In genomic region chr7:118313818-118314217, GRCm38 (mm10) we compare ENCODE assay signal across 10 mouse cellular contexts.
A peak's percentile ranks its signal among the peaks of the same experiment; 100 is the strongest.
DNase-seq lines count a peak whose midpoint lies in the region; ATAC-seq and TF ChIP-seq lines count a peak whose summit lies in the region.
"Had no signal": no experiment of that assay in that cellular context is flagged by ENCODE, and none has a peak within 500 bp of the region (broad histone marks: within the 10 kb centered on the region; RNA-seq: fewer than 3 reads in every experiment).

No protein-coding gene starts in this region.

- no peaks in the 10 kb centered on the region for H3K9me3 ChIP-seq in neural tube, embryonic 15.5 days (replicated peaks)
- H3K9me3 ChIP-seq in kidney, embryonic 14.5 days (ENCODE audit: control insufficient read depth, low read length) = no peaks in the 10 kb centered on the region
- H3K9me3 ChIP-seq in stomach, embryonic 16.5 days (replicated peaks; ENCODE audit: control insufficient read depth, low read length) = no peaks in the 10 kb centered on the region
- H3K9me3 ChIP-seq: embryonic facial prominence, embryonic 12.5 days had no signal

- H3K36me3 ChIP-seq in neural tube, embryonic 15.5 days = no peaks in the 10 kb centered on the region
- H3K36me3 ChIP-seq in kidney, embryonic 14.5 days (ENCODE audit: control insufficient read depth, insufficient read depth, low read length) = no peaks in the 10 kb centered on the region
- no peaks in the 10 kb centered on the region for H3K36me3 ChIP-seq in stomach, embryonic 16.5 days (ENCODE audit: control insufficient read depth, insufficient read depth, low read length)
- H3K36me3 ChIP-seq: embryonic facial prominence, embryonic 12.5 days had no signal

- H3K27me3 ChIP-seq in neural tube, embryonic 15.5 days (replicated peaks) = no peaks in the 10 kb centered on the region
- no peaks in the 10 kb centered on the region for H3K27me3 ChIP-seq in kidney, embryonic 14.5 days (ENCODE audit: control insufficient read depth, insufficient read depth, low read length)
- no peaks in the 10 kb centered on the region for H3K27me3 ChIP-seq in stomach, embryonic 16.5 days (ENCODE audit: control insufficient read depth, insufficient read depth, low read length)
- H3K27me3 ChIP-seq: embryonic facial prominence, embryonic 12.5 days had no signal

- H3K4me3 ChIP-seq in gastrocnemius, adult 2 months = no peak overlapping the region
- no peak overlapping the region for H3K4me3 ChIP-seq in neural tube, embryonic 15.5 days (replicated peaks)
- H3K4me3 ChIP-seq in kidney, embryonic 14.5 days (ENCODE audit: low read length) = no peak overlapping the region
- no peak overlapping the region for H3K4me3 ChIP-seq in stomach, embryonic 16.5 days (replicated peaks; ENCODE audit: low read length)
- H3K4me3 ChIP-seq: embryonic facial prominence, embryonic 12.5 days had no signal

- peak; percentile 52 for TF ChIP-seq CTCF in gastrocnemius, adult 2 months (IDR thresholded peaks at IDR 0.05)

- H3K4me1 ChIP-seq in neural tube, embryonic 15.5 days = no peaks in the 10 kb centered on the region
- no peaks in the 10 kb centered on the region for H3K4me1 ChIP-seq in kidney, embryonic 14.5 days (ENCODE audit: control insufficient read depth, insufficient read depth, low read length)
- no peaks in the 10 kb centered on the region for H3K4me1 ChIP-seq in stomach, embryonic 16.5 days (ENCODE audit: control insufficient read depth, insufficient read depth, low read length)

- 69% methylated on average over 8 of the region's 8 CpGs for WGBS in neural tube, embryonic 15.5 days
- 66% methylated on average over 8 of the region's 8 CpGs for WGBS in kidney, embryonic 14.5 days
- WGBS in stomach, embryonic 16.5 days = 56% methylated on average over 8 of the region's 8 CpGs

- intact Hi-C loops in gastrocnemius, adult 2 months (cut with DNase I) = no loop called here

- no peak overlapping the region for H3K4me2 ChIP-seq in neural tube, embryonic 15.5 days
- H3K4me2 ChIP-seq in kidney, embryonic 14.5 days (replicated peaks; ENCODE audit: low read depth, low read length) = no peak overlapping the region
- no peak overlapping the region for H3K4me2 ChIP-seq in stomach, embryonic 16.5 days (ENCODE audit: low read depth, low read length)
- H3K4me2 ChIP-seq: embryonic facial prominence, embryonic 12.5 days; midbrain, embryonic 11.5 days had no signal

- ATAC-seq in neural tube, embryonic 15.5 days (ENCODE audit: low FRiP score) = no peak
- peak; percentile 32; the same call in 1 of the 2 replicates for ATAC-seq in kidney, embryonic 14.5 days (ENCODE audit: low FRiP score, low TSS enrichment)
- no peak for ATAC-seq in stomach, embryonic 16.5 days (ENCODE audit: insufficient read depth, low FRiP score)

- peak; percentile 24 for DNase-seq in gastrocnemius, adult 2 months
- DNase-seq in gastrocnemius, adult 8-10 months (ENCODE audit: low spot score in 2 of 2) = no peak
- DNase-seq in neural tube, embryonic 10.5 days (ENCODE audit: extremely low spot score, low spot score) = no peak
- no peak for DNase-seq in adrenal gland, postnatal 25 days
- no peak for DNase-seq in urinary bladder, adult 18-20 months (ENCODE audit: low spot score in 2 of 2)

- no peak overlapping the region for H3K9ac ChIP-seq in neural tube, embryonic 15.5 days (replicated peaks)
- no peak overlapping the region for H3K9ac ChIP-seq in kidney, embryonic 14.5 days (ENCODE audit: low read depth, low read length)
- H3K9ac ChIP-seq in stomach, embryonic 16.5 days (ENCODE audit: low read length) = no peak overlapping the region
- H3K9ac ChIP-seq: embryonic facial prominence, embryonic 12.5 days had no signal

- H3K27ac ChIP-seq in gastrocnemius, adult 2 months = no peak overlapping the region
- 0 out of 2 replicates have a peak overlapping the region, but pooled peaks have one; percentile 41 for H3K27ac ChIP-seq in neural tube, embryonic 15.5 days (replicated peaks)
- no peak overlapping the region for H3K27ac ChIP-seq in kidney, embryonic 14.5 days (ENCODE audit: low read depth, low read length)
- H3K27ac ChIP-seq in stomach, embryonic 16.5 days (ENCODE audit: low read length) = peak overlapping the region; percentile 53; the same call in 1 of the 2 replicates
- H3K27ac ChIP-seq: embryonic facial prominence, embryonic 12.5 days had no signal

Comparison
In these comparisons a context has a peak if more than half of its experiments do, and no peak if none do; other contexts are left out.
1. H3K27ac ChIP-seq: peak in neural tube, embryonic 15.5 days (single experiment) and stomach, embryonic 16.5 days (single experiment); none in gastrocnemius, adult 2 months (single experiment) and kidney, embryonic 14.5 days (single experiment).